Mouse (Mus musculus): ENCODE measurements around the gene Nfix. TPM values are rescaled to one million over a fixed set of nuclear protein-coding genes. Genes with fewer than 3 reads are reported as not detected.

Gene Nfix
- polyA plus RNA-seq, 1 experiment from 2014 or later: 48.0 TPM

DNA sequence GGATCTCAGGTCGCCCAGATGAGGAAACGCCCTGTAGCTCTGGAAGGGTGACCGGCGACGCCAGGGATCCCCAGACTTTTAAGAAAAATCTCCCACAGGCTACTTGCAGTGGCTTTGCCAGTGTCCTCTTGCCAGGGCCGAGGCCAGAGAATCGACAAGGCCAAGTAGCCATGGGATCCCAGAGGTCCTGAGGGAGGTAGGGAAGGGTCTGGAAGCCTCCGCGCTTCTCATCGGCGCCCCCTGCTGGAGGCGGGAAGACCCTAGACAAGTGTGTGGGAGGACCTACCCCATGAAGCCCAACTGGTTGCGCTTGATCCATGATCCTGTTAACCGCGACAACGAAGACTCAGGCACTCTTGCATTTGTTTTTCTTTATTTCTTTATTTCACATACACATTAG lies 95.8 kb downstream of the Nfix start:
- no peak for ATAC-seq (ENCODE audit: low FRiP score, low read depth)
- Histone ChIP-seq H3K4me3 (peak overlapping the region; percentile 16; the same call in 1 of the 2 replicates), H3K4me2 (replicated peaks) (peak overlapping the region; percentile 57), H3K27ac (no peak overlapping the region), H3K27me3 (peaks cover 72% of the 10 kb centered on the region), H3K9ac (no peak overlapping the region), H3K4me1 (peaks cover 73% of the 10 kb centered on the region), H3K9me3 (no peaks in the 10 kb centered on the region), H3K36me3 (peaks cover 25% of the 10 kb centered on the region)
- 4% methylated on average over 16 of the region's 16 CpGs for WGBS

GRCm38 (mm10) chr8:84703466-84704249 lies 96.5 kb downstream of the Nfix start:
- Histone ChIP-seq H3K4me1 (peaks cover 66% of the 10 kb centered on the region), H3K36me3 (peaks cover 32% of the 10 kb centered on the region), H3K9me3 (no peaks in the 10 kb centered on the region), H3K4me3 (peak overlapping the region; percentile 16; the same call in 1 of the 2 replicates), H3K4me2 (replicated peaks) (peak overlapping the region; percentile 57), H3K27ac (no peak overlapping the region), H3K9ac (no peak overlapping the region), H3K27me3 (peaks cover 68% of the 10 kb centered on the region)
- no peak for ATAC-seq (ENCODE audit: low FRiP score, low read depth)
- 12% methylated on average over 38 of the region's 38 CpGs for WGBS

GRCm38 (mm10) chr8:84702963-84703465 lies 97.1 kb downstream of the Nfix start:
- Histone ChIP-seq H3K4me2 (replicated peaks) (peak overlapping the region; percentile 57; the same call in 1 of the 2 replicates), H3K9ac (peak overlapping the region; percentile 21; the same call in 1 of the 2 replicates), H3K9me3 (no peaks in the 10 kb centered on the region), H3K27me3 (peaks cover 64% of the 10 kb centered on the region), H3K4me3 (peak overlapping the region; percentile 16; the same call in 1 of the 2 replicates), H3K4me1 (peaks cover 61% of the 10 kb centered on the region), H3K36me3 (peaks cover 35% of the 10 kb centered on the region), H3K27ac (no peak overlapping the region)
- ATAC-seq (ENCODE audit: low FRiP score, low read depth): no peak
- WGBS: 88% methylated on average over 6 of the region's 6 CpGs

- H3K27ac ChIP-seq: no peak overlapping the region
- peaks cover 57% of the 10 kb centered on the region for H3K4me1 ChIP-seq
Measured at GRCm38 (mm10) chr8:84702561-84702960, 97.6 kb downstream of the Nfix start.

GRCm38 (mm10) chr8:84700941-84701911 lies 98.9 kb downstream of the Nfix start, which contains the start of gene Lyl1:
Lyl1 (plus strand) TSS chr8:84701457.
- Histone ChIP-seq H3K4me1 (peaks cover 43% of the 10 kb centered on the region), H3K4me2 (replicated peaks) (peak within 1 kb of the TSS; percentile 34), H3K9ac (peak within 1 kb of the TSS; percentile 43), H3K27me3 (peaks cover 46% of the 10 kb centered on the region), H3K9me3 (no peaks in the 10 kb centered on the region), H3K27ac (peak within 1 kb of the TSS; percentile 53; the same call in 1 of the 2 replicates), H3K4me3 (peak within 1 kb of the TSS; percentile 12), H3K36me3 (peaks cover 41% of the 10 kb centered on the region)
- peak; percentile 28; the same call in 1 of the 2 replicates for ATAC-seq (ENCODE audit: low FRiP score, low read depth)
- 10% methylated on average over 34 of the region's 34 CpGs for WGBS

More at GRCm38 (mm10) chr8:84702561-84702960, 97.6 kb downstream of the Nfix start:
- ATAC-seq (ENCODE audit: low FRiP score, low read depth): no peak
- peak overlapping the region; percentile 12 for H3K4me3 ChIP-seq
- peak overlapping the region; percentile 34; the same call in 1 of the 2 replicates for H3K4me2 ChIP-seq (replicated peaks)
- H3K27me3 ChIP-seq: peaks cover 59% of the 10 kb centered on the region
- peaks cover 35% of the 10 kb centered on the region for H3K36me3 ChIP-seq
- peak overlapping the region; percentile 21 for H3K9ac ChIP-seq
- H3K9me3 ChIP-seq: no peaks in the 10 kb centered on the region
- 72% methylated on average over 9 of the region's 9 CpGs for WGBS

GRCm38 (mm10) chr8:84700526-84700925 lies 99.6 kb downstream of the Nfix start:
- Histone ChIP-seq H3K36me3 (peaks cover 47% of the 10 kb centered on the region), H3K4me3 (no peak overlapping the region), H3K27me3 (peaks cover 44% of the 10 kb centered on the region), H3K9ac (no peak overlapping the region), H3K4me2 (replicated peaks) (no peak overlapping the region), H3K27ac (peak overlapping the region; percentile 53; the same call in 1 of the 2 replicates), H3K4me1 (peaks cover 40% of the 10 kb centered on the region), H3K9me3 (no peaks in the 10 kb centered on the region)
- WGBS: 82% methylated on average over 5 of the region's 5 CpGs
- no peak for ATAC-seq (ENCODE audit: low FRiP score, low read depth)

DNA sequence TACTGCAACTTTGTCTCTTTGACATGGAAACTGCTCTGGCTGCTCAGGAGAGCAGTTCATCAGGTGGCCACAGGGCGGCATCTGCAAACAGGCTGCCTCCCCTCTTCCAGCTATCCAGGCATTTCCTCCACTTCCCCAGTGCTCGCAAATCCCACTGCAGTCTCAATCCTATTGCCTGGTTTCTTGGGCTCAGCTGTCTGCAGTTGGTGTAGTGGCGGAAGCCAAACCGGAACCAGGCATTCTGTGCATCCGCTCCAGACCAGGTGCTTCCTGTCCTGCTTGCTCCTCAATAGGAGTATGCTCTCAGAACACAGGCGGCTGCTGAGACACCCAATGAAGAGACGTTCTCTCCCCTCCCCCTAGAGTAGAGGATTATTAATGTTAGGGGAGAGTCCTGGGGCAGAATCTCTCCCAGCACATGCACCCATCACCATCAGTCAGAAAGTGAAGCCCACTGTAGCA lies 100.3 kb downstream of the Nfix start:
- Histone ChIP-seq H3K36me3 (peaks cover 53% of the 10 kb centered on the region), H3K4me3 (no peak overlapping the region), H3K4me2 (replicated peaks) (no peak overlapping the region), H3K4me1 (peaks cover 34% of the 10 kb centered on the region), H3K9me3 (no peaks in the 10 kb centered on the region), H3K9ac (no peak overlapping the region), H3K27me3 (peaks cover 37% of the 10 kb centered on the region), H3K27ac (peak overlapping the region; percentile 53; the same call in 1 of the 2 replicates)
- 41% methylated on average over 7 of the region's 7 CpGs for WGBS
- 0 out of 2 replicates have a peak, but pooled peaks have one; percentile 11 for ATAC-seq (ENCODE audit: low FRiP score, low read depth)

DNA sequence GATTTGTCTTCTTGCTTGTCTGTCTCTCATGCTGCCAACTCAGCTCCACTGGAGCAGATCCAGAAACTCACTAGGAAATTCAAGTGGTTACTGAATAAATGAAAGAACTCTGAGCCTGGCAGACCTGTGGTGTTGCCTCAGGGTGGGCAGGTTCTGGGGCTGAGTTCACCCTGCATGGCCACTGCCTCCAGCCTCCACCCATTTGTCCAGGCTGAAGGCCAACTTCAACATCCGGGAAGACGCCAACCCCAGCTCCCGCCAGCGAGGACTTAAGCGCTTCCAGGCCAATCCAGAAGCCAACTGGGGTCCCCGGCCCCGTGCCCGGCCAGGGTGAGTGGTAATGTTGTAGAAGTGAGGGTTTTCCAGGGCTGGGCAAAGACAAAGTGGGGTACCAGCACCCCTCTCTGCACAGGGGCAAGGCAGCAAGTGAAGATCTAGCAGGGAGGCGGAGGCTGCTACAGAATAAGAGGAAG lies 101.2 kb downstream of the Nfix start:
- Histone ChIP-seq H3K4me1 (peaks cover 26% of the 10 kb centered on the region), H3K9ac (no peak overlapping the region), H3K27me3 (peaks cover 28% of the 10 kb centered on the region), H3K9me3 (no peaks in the 10 kb centered on the region), H3K36me3 (peaks cover 50% of the 10 kb centered on the region), H3K4me3 (no peak overlapping the region), H3K27ac (peak overlapping the region; percentile 56; the same call in 1 of the 2 replicates), H3K4me2 (replicated peaks) (no peak overlapping the region)
- no peak for ATAC-seq (ENCODE audit: low FRiP score, low read depth)
- WGBS: 84% methylated on average over 9 of the region's 9 CpGs

DNA sequence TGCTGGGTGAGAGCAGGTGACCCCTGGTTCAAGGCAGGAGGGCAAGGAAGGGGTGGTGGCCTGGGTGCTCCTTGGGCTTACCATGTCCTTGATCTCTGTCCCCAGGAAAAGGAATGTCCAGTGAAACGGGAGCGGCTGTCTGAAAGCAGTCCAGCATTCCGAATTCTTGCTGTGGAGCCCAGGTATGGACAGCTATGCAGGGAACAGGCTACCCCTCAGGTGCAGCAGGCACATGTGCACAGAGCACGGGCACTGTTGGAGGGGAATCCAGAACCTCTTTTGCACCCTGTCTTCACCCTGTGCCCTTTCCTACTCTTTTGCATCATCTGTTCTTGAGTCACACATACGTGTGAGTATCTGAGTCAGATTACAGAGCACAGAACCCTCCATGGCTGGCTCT lies 101.9 kb downstream of the Nfix start:
- 97% methylated on average over 5 of the region's 5 CpGs for WGBS
- Histone ChIP-seq H3K36me3 (peaks cover 55% of the 10 kb centered on the region), H3K4me1 (peaks cover 22% of the 10 kb centered on the region), H3K9ac (no peak overlapping the region), H3K27me3 (peaks cover 21% of the 10 kb centered on the region), H3K9me3 (no peaks in the 10 kb centered on the region), H3K4me2 (replicated peaks) (no peak overlapping the region), H3K4me3 (no peak overlapping the region), H3K27ac (no peak overlapping the region)
- no peak for ATAC-seq (ENCODE audit: low FRiP score, low read depth)

- Histone ChIP-seq H3K27ac (no peak overlapping the region), H3K4me1 (peaks cover 22% of the 10 kb centered on the region), H3K4me2 (replicated peaks) (no peak overlapping the region), H3K27me3 (peaks cover 13% of the 10 kb centered on the region), H3K4me3 (no peak overlapping the region), H3K36me3 (peaks cover 63% of the 10 kb centered on the region), H3K9ac (no peak overlapping the region), H3K9me3 (no peaks in the 10 kb centered on the region)
- WGBS: 86% methylated on average over 14 of the region's 14 CpGs
- no peak for ATAC-seq (ENCODE audit: low FRiP score, low read depth)
Measured at GRCm38 (mm10) chr8:84697166-84698130, 102.7 kb downstream of the Nfix start.
